Mouse (Mus musculus) small intestine, adult 2 months (tissue): ENCODE results near the gene Wnt4. TPM values are rescaled to one million over a fixed set of nuclear protein-coding genes. Genes with fewer than 3 reads are reported as not detected.

Experiments
- H3K27ac ChIP-seq: fragments of 200-500 bp; 2 replicates; pipeline ENCODE4 v1.5.1; 2012; ENCODE audit warnings: low read depth, low read length, control low read depth, inconsistent platforms; ENCODE audit not compliant: insufficient read depth
- H3K27me3 ChIP-seq: fragments of 200-500 bp; 2 replicates; pipeline ENCODE4 v1.6.1; 2012; ENCODE audit warnings: mild to moderate bottlenecking, moderate library complexity, low read length, inconsistent platforms; ENCODE audit not compliant: control insufficient read depth, insufficient read depth
- H3K36me3 ChIP-seq: fragments of 200-500 bp; 2 replicates; pipeline ENCODE4 v1.6.1; 2012; ENCODE audit warnings: mild to moderate bottlenecking, low read length, control low read depth, inconsistent platforms; ENCODE audit not compliant: control insufficient read depth, insufficient read depth
- H3K4me1 ChIP-seq: fragments of 200-500 bp; 2 replicates; pipeline ENCODE4 v1.6.1; 2012; ENCODE audit warnings: low read length, inconsistent platforms, mixed read lengths; ENCODE audit not compliant: control insufficient read depth, insufficient read depth, insufficient read length
- H3K4me3 ChIP-seq: fragments of 200-500 bp; 2 replicates; pipeline ENCODE4 v1.5.1; 2012; ENCODE audit warnings: low read depth, mild to moderate bottlenecking, control low read depth, inconsistent platforms, low read length, moderate library complexity
- CTCF ChIP-seq: fragments of 200-500 bp; IDR thresholded peaks from 2 replicates; pipeline ENCODE4 v1.5.1; 2012; ENCODE audit warnings: low read depth, mild to moderate bottlenecking, control low read depth, inconsistent platforms, low read length, moderate library complexity, mixed read lengths; ENCODE audit not compliant: insufficient replicate concordance, insufficient read length; ENCODE audit errors: extremely low read depth
- POLR2A ChIP-seq: fragments of 200-500 bp; IDR thresholded peaks from 2 replicates; pipeline ENCODE4 v1.6.1; 2012; ENCODE audit warnings: low read depth, mild to moderate bottlenecking, control low read depth, inconsistent platforms, low read length, moderate library complexity
- WGBS: fragments of 180-500 bp; shearing (Covaris S2); methylation state at CpG from one replicate; pipeline ENCODE4 v1.1.7; 2018; 5-methylcytosine and 5-hydroxymethylcytosine counted together
- polyA plus RNA-seq: library from polyadenylated mRNA; depleted of rRNA; stranded (reverse); fragments of >200 nt; gene quantifications from 2 replicates; pipeline ENCODE4 v1.2.3, GENCODE M21; 2012

Wnt4 gene
- polyA plus RNA-seq, 1 experiment, result 6.0 TPM

GRCm38 (mm10) chr4:137250849-137251248, 26.4 kb upstream of the Wnt4 start:
- no peak for TF ChIP-seq POLR2A
- no peak for TF ChIP-seq CTCF

GRCm38 (mm10) chr4:137253601-137254000, 23.7 kb upstream of the Wnt4 start:
- Histone ChIP-seq H3K4me3 (no peak overlapping the region), H3K27me3 (no peaks in the 10 kb centered on the region), H3K36me3 (no peaks in the 10 kb centered on the region), H3K27ac (no peak overlapping the region), H3K4me1 (no peaks in the 10 kb centered on the region)
- TF ChIP-seq CTCF, result no peak
- TF ChIP-seq POLR2A, result no peak
- 69% methylated on average over 11 of the region's 11 CpGs for WGBS

More at GRCm38 (mm10) chr4:137250849-137251248, 26.4 kb upstream of the Wnt4 start:
- Histone ChIP-seq H3K4me1 (no peaks in the 10 kb centered on the region), H3K27ac (no peak overlapping the region), H3K4me3 (no peak overlapping the region), H3K27me3 (no peaks in the 10 kb centered on the region), H3K36me3 (no peaks in the 10 kb centered on the region)
- WGBS, result 30% methylated on average over 5 of the region's 5 CpGs

GRCm38 (mm10) chr4:137254206-137254976, 22.9 kb upstream of the Wnt4 start:
- TF ChIP-seq CTCF (no peak), POLR2A (no peak)
- Histone ChIP-seq H3K4me1 (no peaks in the 10 kb centered on the region), H3K36me3 (no peaks in the 10 kb centered on the region), H3K4me3 (no peak overlapping the region), H3K27me3 (no peaks in the 10 kb centered on the region), H3K27ac (no peak overlapping the region)
- 80% methylated on average over 17 of the region's 17 CpGs for WGBS

GRCm38 (mm10) chr4:137255568-137255967, 21.7 kb upstream of the Wnt4 start:
- 32% methylated on average over 8 of the region's 8 CpGs for WGBS
- Histone ChIP-seq H3K27ac (no peak overlapping the region), H3K4me3 (no peak overlapping the region), H3K27me3 (no peaks in the 10 kb centered on the region), H3K36me3 (no peaks in the 10 kb centered on the region), H3K4me1 (no peaks in the 10 kb centered on the region)
- TF ChIP-seq CTCF (no peak), POLR2A (no peak)

- H3K36me3 ChIP-seq, result no peaks in the 10 kb centered on the region
- no peaks in the 10 kb centered on the region for H3K4me1 ChIP-seq
- H3K4me3 ChIP-seq, result no peak overlapping the region
- WGBS, result 82% methylated on average over 6 of the region's 6 CpGs
- no peak overlapping the region for H3K27ac ChIP-seq
- no peak for TF ChIP-seq POLR2A
- no peak for TF ChIP-seq CTCF
- no peaks in the 10 kb centered on the region for H3K27me3 ChIP-seq
Measured at GRCm38 (mm10) chr4:137261826-137262225, 15.5 kb upstream of the Wnt4 start.

- H3K4me1 ChIP-seq, result no peaks in the 10 kb centered on the region
- no peak for TF ChIP-seq CTCF
- no peak for TF ChIP-seq POLR2A
- no peak overlapping the region for H3K4me3 ChIP-seq
- H3K27ac ChIP-seq, result no peak overlapping the region
- WGBS, result 69% methylated on average over 13 of the region's 13 CpGs
- no peaks in the 10 kb centered on the region for H3K36me3 ChIP-seq
- H3K27me3 ChIP-seq, result no peaks in the 10 kb centered on the region
Measured at GRCm38 (mm10) chr4:137264066-137264465, 13.2 kb upstream of the Wnt4 start.

- H3K4me3 ChIP-seq, result no peak overlapping the region
- H3K36me3 ChIP-seq, result no peaks in the 10 kb centered on the region
- no peaks in the 10 kb centered on the region for H3K27me3 ChIP-seq
- H3K27ac ChIP-seq, result no peak overlapping the region
- no peaks in the 10 kb centered on the region for H3K4me1 ChIP-seq
- TF ChIP-seq CTCF, result no peak
- no peak for TF ChIP-seq POLR2A
- 80% methylated on average over 5 of the region's 5 CpGs for WGBS
Measured at GRCm38 (mm10) chr4:137265116-137265515, 12.2 kb upstream of the Wnt4 start.
